Mouse (Mus musculus) embryonic facial prominence, embryonic 11.5 days (tissue): ENCODE results near the gene Pdk4. TPM values are rescaled to one million over a fixed set of nuclear protein-coding genes. Genes with fewer than 3 reads are reported as not detected.

Source experiments
- ATAC-seq: fragments of 200-750 bp; cut with Nextera tagmentation; replicated peaks from 2 replicates; pipeline ENCODE4 v1.8.0; 2017; ENCODE audit warnings: low read depth; ENCODE audit not compliant: insufficient number of reproducible peaks, low FRiP score, low TSS enrichment
- DNase-seq: peaks from one replicate; pipeline ENCODE4 v3.0.0-alpha.2; 2015; ENCODE audit warnings: low spot score
- H3K27ac ChIP-seq: fragments of 300-500 bp; sonication (generic); replicated peaks from 2 replicates; pipeline ENCODE4 v1.5.1; 2014; ENCODE audit warnings: mild to moderate bottlenecking, low read depth, low read length, control low read depth
- H3K27me3 ChIP-seq: fragments of 300-500 bp; sonication (generic); 2 replicates; pipeline ENCODE4 v1.6.1; 2014; ENCODE audit warnings: mild to moderate bottlenecking, low read length, moderate library complexity, mixed read lengths; ENCODE audit not compliant: control insufficient read depth, insufficient read depth
- H3K36me3 ChIP-seq: fragments of 300-500 bp; sonication (generic); replicated peaks from 2 replicates; pipeline ENCODE4 v1.6.1; 2014; ENCODE audit warnings: low read depth, mild to moderate bottlenecking, low read length, moderate library complexity, mixed read lengths; ENCODE audit not compliant: control insufficient read depth, insufficient read depth
- H3K4me1 ChIP-seq: fragments of 300-500 bp; sonication (generic); 2 replicates; pipeline ENCODE4 v1.6.1; 2014; ENCODE audit warnings: low read length, mixed read lengths; ENCODE audit not compliant: control insufficient read depth, insufficient read depth
- H3K4me2 ChIP-seq: fragments of 300-500 bp; sonication (generic); 2 replicates; pipeline ENCODE4 v1.6.1; 2014; ENCODE audit warnings: low read depth, mild to moderate bottlenecking, control low read depth, low read length, moderate library complexity
- H3K4me3 ChIP-seq: fragments of 300-500 bp; sonication (generic); 2 replicates; pipeline ENCODE4 v1.5.1; 2014; ENCODE audit warnings: low read depth, low read length, control low read depth
- H3K9ac ChIP-seq: fragments of 300-500 bp; sonication (generic); replicated peaks from 2 replicates; pipeline ENCODE4 v1.6.1; 2014; ENCODE audit warnings: mild to moderate bottlenecking, control low read depth, low read length
- H3K9me3 ChIP-seq: fragments of 300-500 bp; sonication (generic); replicated peaks from 2 replicates; pipeline ENCODE4 v1.6.1; 2016; ENCODE audit warnings: mild to moderate bottlenecking, low read length, inconsistent platforms, mixed read lengths; ENCODE audit not compliant: control insufficient read depth
- WGBS: fragments of 180-500 bp; shearing (Covaris S2); extraction: QIAGEN DNeasy Blood & Tissue Kit; methylation state at CpG from one replicate; pipeline ENCODE4 v1.1.7; 2014; 5-methylcytosine and 5-hydroxymethylcytosine counted together
- polyA plus RNA-seq: library from polyadenylated mRNA; unstranded; fragments of >200 nt; fragmentation: Nextera tagmentation; extraction: Ambion mirVana; gene quantifications from 2 replicates; pipeline ENCODE4 v1.2.1, GENCODE M21; 2014

Pdk4 gene
- polyA plus RNA-seq, 1 experiment from 2014 or later: 1.00 TPM

GRCm38 (mm10) chr6:5472692-5473091 is 23.4 kb downstream of the Pdk4 start:
- H3K27ac ChIP-seq: no peak overlapping the region
- no peak overlapping the region for H3K4me3 ChIP-seq
- H3K27me3 ChIP-seq: no peaks in the 10 kb centered on the region
- H3K9me3 ChIP-seq: no peaks in the 10 kb centered on the region
- 87% methylated on average over 2 of the region's 2 CpGs for WGBS
- no peak overlapping the region for H3K4me2 ChIP-seq
- no peak overlapping the region for H3K9ac ChIP-seq
- no peaks in the 10 kb centered on the region for H3K36me3 ChIP-seq
- DNase-seq: no peak
- ATAC-seq: no peak
- H3K4me1 ChIP-seq: no peaks in the 10 kb centered on the region

- DNase-seq (no peak), ATAC-seq (no peak)
- Histone ChIP-seq H3K27me3 (no peaks in the 10 kb centered on the region), H3K27ac (no peak overlapping the region), H3K4me3 (no peak overlapping the region), H3K4me1 (no peaks in the 10 kb centered on the region), H3K9ac (no peak overlapping the region), H3K4me2 (no peak overlapping the region), H3K9me3 (no peaks in the 10 kb centered on the region), H3K36me3 (no peaks in the 10 kb centered on the region)
- WGBS: 75% methylated on average over 10 of the region's 10 CpGs
Measured at GRCm38 (mm10) chr6:5470480-5471318, 25.4 kb downstream of the Pdk4 start.

- no peak overlapping the region for H3K4me2 ChIP-seq
- H3K4me3 ChIP-seq: no peak overlapping the region
- DNase-seq (no peak), ATAC-seq (no peak)
- no peaks in the 10 kb centered on the region for H3K27me3 ChIP-seq
- no peaks in the 10 kb centered on the region for H3K36me3 ChIP-seq
- 81% methylated on average over 3 of the region's 3 CpGs for WGBS
- H3K27ac ChIP-seq: no peak overlapping the region
- no peaks in the 10 kb centered on the region for H3K4me1 ChIP-seq
- H3K9ac ChIP-seq: no peak overlapping the region
- H3K9me3 ChIP-seq: no peaks in the 10 kb centered on the region
Measured at GRCm38 (mm10) chr6:5455836-5456235, 40.3 kb downstream of the Pdk4 start.

- H3K4me2 ChIP-seq: no peak overlapping the region
- ATAC-seq: no peak
- DNase-seq: no peak
- no peaks in the 10 kb centered on the region for H3K36me3 ChIP-seq
- no peak overlapping the region for H3K9ac ChIP-seq
- H3K27ac ChIP-seq: no peak overlapping the region
- no peak overlapping the region for H3K4me3 ChIP-seq
- WGBS: 79% methylated on average over 5 of the region's 5 CpGs
- H3K27me3 ChIP-seq: no peaks in the 10 kb centered on the region
- no peaks in the 10 kb centered on the region for H3K9me3 ChIP-seq
- H3K4me1 ChIP-seq: no peaks in the 10 kb centered on the region
Measured at GRCm38 (mm10) chr6:5449878-5450277, 46.2 kb downstream of the Pdk4 start.

- Histone ChIP-seq H3K4me2 (no peak overlapping the region), H3K4me3 (no peak overlapping the region), H3K4me1 (no peaks in the 10 kb centered on the region), H3K9me3 (no peaks in the 10 kb centered on the region), H3K9ac (no peak overlapping the region), H3K27me3 (no peaks in the 10 kb centered on the region), H3K27ac (no peak overlapping the region), H3K36me3 (no peaks in the 10 kb centered on the region)
- ATAC-seq (no peak), DNase-seq (no peak)
- 27% methylated on average over 4 of the region's 4 CpGs for WGBS
Measured at GRCm38 (mm10) chr6:5448396-5448795, 47.7 kb downstream of the Pdk4 start.

- Histone ChIP-seq H3K27ac (no peak overlapping the region), H3K4me2 (no peak overlapping the region), H3K9ac (no peak overlapping the region), H3K9me3 (no peaks in the 10 kb centered on the region), H3K27me3 (no peaks in the 10 kb centered on the region), H3K4me1 (no peaks in the 10 kb centered on the region), H3K4me3 (no peak overlapping the region), H3K36me3 (no peaks in the 10 kb centered on the region)
- 27% methylated on average over 6 of the region's 6 CpGs for WGBS
- ATAC-seq (no peak), DNase-seq (peak; percentile 17)
Measured at GRCm38 (mm10) chr6:5447546-5447945, 48.6 kb downstream of the Pdk4 start.

GRCm38 (mm10) chr6:5447013-5447412 is 49.1 kb downstream of the Pdk4 start:
- no peak overlapping the region for H3K27ac ChIP-seq
- H3K27me3 ChIP-seq: no peaks in the 10 kb centered on the region
- H3K4me1 ChIP-seq: no peaks in the 10 kb centered on the region
- ATAC-seq: no peak
- no peak overlapping the region for H3K4me2 ChIP-seq
- no peak overlapping the region for H3K4me3 ChIP-seq
- H3K9me3 ChIP-seq: no peaks in the 10 kb centered on the region
- H3K36me3 ChIP-seq: no peaks in the 10 kb centered on the region
- 91% methylated on average over 4 of the region's 4 CpGs for WGBS
- H3K9ac ChIP-seq: no peak overlapping the region
- no peak for DNase-seq

GRCm38 (mm10) chr6:5444331-5444898 is 51.7 kb downstream of the Pdk4 start:
- H3K27me3 ChIP-seq: no peaks in the 10 kb centered on the region
- no peak overlapping the region for H3K9ac ChIP-seq
- no peak overlapping the region for H3K4me3 ChIP-seq
- no peak overlapping the region for H3K27ac ChIP-seq
- no peak for DNase-seq
- no peaks in the 10 kb centered on the region for H3K9me3 ChIP-seq
- H3K4me1 ChIP-seq: no peaks in the 10 kb centered on the region
- no peaks in the 10 kb centered on the region for H3K36me3 ChIP-seq
- 92% methylated on average over 5 of the region's 5 CpGs for WGBS
- ATAC-seq: no peak
- H3K4me2 ChIP-seq: no peak overlapping the region
